Mouse (Mus musculus): ENCODE results near the gene Bbx.

Gene Bbx

GRCm38 (mm10) chr16:50432062-50432878 is at the start of gene Bbx:
Gene Bbx, minus strand, starts transcription at chr16:50432390.
- DNase-seq (ENCODE audit: low spot score): peak; percentile 99

- no peak for DNase-seq (ENCODE audit: low spot score)
Measured at GRCm38 (mm10) chr16:50481892-50482291, 49.7 kb upstream of the Bbx start.

- no peak for DNase-seq (ENCODE audit: low spot score)
Measured at GRCm38 (mm10) chr16:50481341-50481740, 49.2 kb upstream of the Bbx start.

GRCm38 (mm10) chr16:50478695-50479094 is 46.5 kb upstream of the Bbx start:
- DNase-seq (ENCODE audit: low spot score): no peak

GRCm38 (mm10) chr16:50477628-50478027 is 45.4 kb upstream of the Bbx start:
- no peak for DNase-seq (ENCODE audit: low spot score)

- no peak for DNase-seq (ENCODE audit: low spot score)
Measured at GRCm38 (mm10) chr16:50462226-50462870, 30.2 kb upstream of the Bbx start.

GRCm38 (mm10) chr16:50459146-50459545 is 27.0 kb upstream of the Bbx start:
- DNase-seq (ENCODE audit: low spot score): no peak

GRCm38 (mm10) chr16:50456053-50456452 is 23.9 kb upstream of the Bbx start:
- DNase-seq (ENCODE audit: low spot score): no peak

- DNase-seq (ENCODE audit: low spot score): no peak
Measured at GRCm38 (mm10) chr16:50449086-50449485, 16.9 kb upstream of the Bbx start.

GRCm38 (mm10) chr16:50445014-50445413 is 12.8 kb upstream of the Bbx start:
- DNase-seq (ENCODE audit: low spot score): no peak

- DNase-seq (ENCODE audit: low spot score): no peak
Measured at GRCm38 (mm10) chr16:50438816-50439215, 6.6 kb upstream of the Bbx start.

GRCm38 (mm10) chr16:50437788-50438187 is 5.6 kb upstream of the Bbx start:
- DNase-seq (ENCODE audit: low spot score): no peak

- DNase-seq (ENCODE audit: low spot score): no peak
Measured at GRCm38 (mm10) chr16:50437331-50437730, 5.1 kb upstream of the Bbx start.

GRCm38 (mm10) chr16:50431011-50431981 is 894 bp downstream of the Bbx start:
- no peak for DNase-seq (ENCODE audit: low spot score)

GRCm38 (mm10) chr16:50430515-50430877 is 1.7 kb downstream of the Bbx start:
- no peak for DNase-seq (ENCODE audit: low spot score)

- no peak for DNase-seq (ENCODE audit: low spot score)
Measured at GRCm38 (mm10) chr16:50429692-50430514, 2.3 kb downstream of the Bbx start.

GRCm38 (mm10) chr16:50428871-50429691 is 3.1 kb downstream of the Bbx start:
- no peak for DNase-seq (ENCODE audit: low spot score)

- DNase-seq (ENCODE audit: low spot score): no peak
Measured at GRCm38 (mm10) chr16:50420130-50420529, 12.1 kb downstream of the Bbx start.

GRCm38 (mm10) chr16:50415406-50415805 is 16.8 kb downstream of the Bbx start:
- DNase-seq (ENCODE audit: low spot score): no peak

- no peak for DNase-seq (ENCODE audit: low spot score)
Measured at GRCm38 (mm10) chr16:50402851-50403250, 29.3 kb downstream of the Bbx start.

- DNase-seq (ENCODE audit: low spot score): no peak
Measured at GRCm38 (mm10) chr16:50399775-50400174, 32.4 kb downstream of the Bbx start.

All from left cerebral cortex, adult 11 months (tissue).